Mouse (Mus musculus) midbrain, embryonic 16.5 days (tissue): Measurements from ENCODE around the gene Ppm1h. TPM values are rescaled to one million over a fixed set of nuclear protein-coding genes. Genes with fewer than 3 reads are reported as not detected.

Experiments used
- ATAC-seq: fragments of 200-750 bp; cut with Nextera tagmentation; 2 replicates; pipeline ENCODE4 v1.8.0; 2017; ENCODE audit warnings: moderate TSS enrichment
- H3K27ac ChIP-seq: fragments of 300-500 bp; sonication (generic); 2 replicates; pipeline ENCODE4 v1.5.1; 2014; ENCODE audit warnings: mild to moderate bottlenecking, low read length, mixed read lengths
- H3K27me3 ChIP-seq: fragments of 300-500 bp; sonication (generic); 2 replicates; pipeline ENCODE4 v1.6.1; 2014; ENCODE audit warnings: low read depth, low read length, mixed read lengths; ENCODE audit not compliant: control insufficient read depth, insufficient read depth
- H3K36me3 ChIP-seq: fragments of 300-500 bp; sonication (generic); 2 replicates; pipeline ENCODE4 v1.6.1; 2014; ENCODE audit warnings: mild to moderate bottlenecking, low read length, moderate library complexity, mixed read lengths; ENCODE audit not compliant: control insufficient read depth, insufficient read depth
- H3K4me1 ChIP-seq: fragments of 300-500 bp; sonication (generic); 2 replicates; pipeline ENCODE4 v1.6.1; 2014; ENCODE audit warnings: mild to moderate bottlenecking, low read length, mixed read lengths; ENCODE audit not compliant: control insufficient read depth, insufficient read depth
- H3K4me2 ChIP-seq: fragments of 300-500 bp; sonication (generic); 2 replicates; pipeline ENCODE4 v1.6.1; 2014; ENCODE audit warnings: mild to moderate bottlenecking, low read length, mixed read lengths
- H3K4me3 ChIP-seq: fragments of 300-500 bp; sonication (generic); 2 replicates; pipeline ENCODE4 v1.5.1; 2014; ENCODE audit warnings: low read depth, mild to moderate bottlenecking, low read length, moderate library complexity, mixed read lengths
- H3K9ac ChIP-seq: fragments of 300-500 bp; sonication (generic); 2 replicates; pipeline ENCODE4 v1.6.1; 2014; ENCODE audit warnings: low read depth, low read length, mixed read lengths
- H3K9me3 ChIP-seq: fragments of 300-500 bp; sonication (generic); replicated peaks from 2 replicates; pipeline ENCODE4 v1.6.1; 2014; ENCODE audit warnings: mild to moderate bottlenecking, low read length, mixed read lengths; ENCODE audit not compliant: control insufficient read depth, poor library complexity, severe bottlenecking
- WGBS: fragments of 180-500 bp; shearing (Covaris S2); extraction: QIAGEN DNeasy Blood & Tissue Kit; methylation state at CpG from one replicate; pipeline ENCODE4 v1.1.7; 2014; 5-methylcytosine and 5-hydroxymethylcytosine counted together
- polyA plus RNA-seq: library from polyadenylated mRNA; unstranded; fragments of >200 nt; fragmentation: Nextera tagmentation; extraction: Ambion mirVana; gene quantifications from 2 replicates; pipeline ENCODE4 v1.2.1, GENCODE M21; 2015

Gene Ppm1h
- polyA plus RNA-seq, 1 experiment from 2014 or later: 25.2 TPM

DNA sequence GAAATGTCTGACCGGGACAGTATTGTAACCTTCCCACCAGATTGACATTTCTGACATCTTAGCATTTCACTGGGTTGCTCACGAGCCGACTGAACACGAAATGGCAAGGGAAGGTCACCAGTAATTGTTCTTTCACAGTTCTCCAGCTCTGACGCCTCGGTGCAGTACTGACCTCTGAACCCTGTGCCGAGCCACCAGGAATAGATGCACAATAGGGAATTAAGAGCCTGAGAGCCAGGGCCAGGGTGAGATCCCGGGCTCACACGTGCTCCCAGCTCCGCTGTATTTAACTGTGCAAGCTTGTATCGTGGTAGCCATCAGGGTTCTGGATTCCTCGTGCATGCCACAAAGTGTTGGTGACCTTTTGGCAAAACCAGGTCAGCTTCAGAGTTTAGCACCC is 100.8 kb downstream of the Ppm1h start:
- no peaks in the 10 kb centered on the region for H3K9me3 ChIP-seq
- H3K4me1 ChIP-seq: no peaks in the 10 kb centered on the region
- no peak overlapping the region for H3K9ac ChIP-seq
- no peak overlapping the region for H3K27ac ChIP-seq
- no peak for ATAC-seq
- no peak overlapping the region for H3K4me3 ChIP-seq
- H3K36me3 ChIP-seq: no peaks in the 10 kb centered on the region
- 14% methylated on average over 12 of the region's 12 CpGs for WGBS
- no peak overlapping the region for H3K4me2 ChIP-seq
- no peaks in the 10 kb centered on the region for H3K27me3 ChIP-seq

GRCm38 (mm10) chr10:122782755-122783154 is 104.2 kb downstream of the Ppm1h start:
- peak; percentile 68 for ATAC-seq
- H3K4me1 ChIP-seq: no peaks in the 10 kb centered on the region
- WGBS: 28% methylated on average over 3 of the region's 4 CpGs

GRCm38 (mm10) chr10:122789648-122790170 is 111.1 kb downstream of the Ppm1h start:
- WGBS: 28% methylated on average over 12 of the region's 12 CpGs
- Histone ChIP-seq H3K4me3 (no peak overlapping the region), H3K36me3 (no peaks in the 10 kb centered on the region), H3K4me2 (no peak overlapping the region), H3K27me3 (no peaks in the 10 kb centered on the region), H3K27ac (no peak overlapping the region), H3K9me3 (no peaks in the 10 kb centered on the region), H3K9ac (no peak overlapping the region), H3K4me1 (peaks cover 7% of the 10 kb centered on the region)
- no peak for ATAC-seq

More at GRCm38 (mm10) chr10:122782755-122783154, 104.2 kb downstream of the Ppm1h start:
- Histone ChIP-seq H3K4me2 (no peak overlapping the region), H3K9me3 (no peaks in the 10 kb centered on the region), H3K27me3 (no peaks in the 10 kb centered on the region), H3K9ac (no peak overlapping the region), H3K4me3 (no peak overlapping the region), H3K36me3 (no peaks in the 10 kb centered on the region), H3K27ac (no peak overlapping the region)

DNA sequence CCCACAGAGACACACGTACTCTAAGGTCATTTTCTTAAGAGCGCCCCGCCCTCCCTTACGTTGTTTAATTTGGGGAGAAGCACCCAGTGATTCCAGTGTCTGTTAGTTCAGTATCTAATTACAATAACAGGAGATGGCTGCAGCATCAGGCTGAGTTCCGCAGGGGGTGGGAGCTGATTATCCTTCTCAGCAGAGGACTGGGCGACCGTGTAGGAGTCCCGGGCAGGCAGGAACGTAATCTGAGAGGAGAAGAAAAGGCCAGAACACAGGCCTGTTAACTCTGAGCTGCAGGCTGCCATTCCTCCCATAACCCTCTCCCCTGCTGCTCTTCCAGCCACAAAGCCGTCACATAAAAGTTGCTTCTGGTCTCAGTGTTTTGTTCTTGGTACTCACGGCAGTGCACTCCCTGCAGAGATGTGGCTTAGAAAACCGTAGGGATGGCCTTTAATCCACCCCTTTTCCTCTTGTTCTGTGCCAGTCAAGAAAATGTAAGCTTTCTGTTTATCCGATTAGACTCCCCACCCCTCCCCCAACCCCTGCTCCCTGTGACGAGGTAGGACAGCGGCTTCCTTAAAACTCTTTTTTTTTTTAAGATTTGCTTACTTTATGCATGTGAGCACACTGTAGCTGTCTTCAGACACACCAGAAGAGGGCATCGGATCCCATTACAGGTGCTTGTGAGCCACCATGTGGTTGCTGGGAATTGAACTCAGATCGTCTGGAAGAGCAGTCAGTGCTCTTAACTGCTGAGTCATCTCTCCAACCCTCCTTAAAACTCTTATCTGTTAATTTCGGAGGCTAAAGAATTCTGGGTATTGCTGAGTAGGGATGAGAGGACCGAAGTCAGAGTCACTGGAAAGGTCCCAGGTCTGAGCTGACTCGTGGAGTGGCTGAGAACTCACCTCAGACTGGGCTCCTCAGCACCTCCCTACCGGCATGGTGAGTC is 113.7 kb downstream of the Ppm1h start:
- WGBS: 2% methylated on average over 21 of the region's 21 CpGs
- Histone ChIP-seq H3K9me3 (no peaks in the 10 kb centered on the region), H3K4me3 (no peak overlapping the region), H3K27ac (no peak overlapping the region), H3K9ac (no peak overlapping the region), H3K4me2 (peak overlapping the region; percentile 34), H3K36me3 (no peaks in the 10 kb centered on the region), H3K4me1 (peaks cover 7% of the 10 kb centered on the region), H3K27me3 (no peaks in the 10 kb centered on the region)
- ATAC-seq: peak; percentile 80

- no peak overlapping the region for H3K9ac ChIP-seq
- H3K27ac ChIP-seq: no peak overlapping the region
These were observed 114.6 kb downstream of the Ppm1h start for GRCm38 (mm10) chr10:122793193-122793592.

GRCm38 (mm10) chr10:122794187-122794850 is 115.8 kb downstream of the Ppm1h start:
- no peak overlapping the region for H3K4me2 ChIP-seq
- ATAC-seq: peak; percentile 40; the same call in 1 of the 2 replicates
- H3K27me3 ChIP-seq: 0 out of 2 replicates have a peak, but pooled peaks cover 3% of the 10 kb centered on the region
- no peaks in the 10 kb centered on the region for H3K36me3 ChIP-seq
- no peak overlapping the region for H3K4me3 ChIP-seq
- no peaks in the 10 kb centered on the region for H3K9me3 ChIP-seq
- no peak overlapping the region for H3K9ac ChIP-seq
- H3K4me1 ChIP-seq: peaks cover 7% of the 10 kb centered on the region
- 30% methylated on average over 20 of the region's 20 CpGs for WGBS
- no peak overlapping the region for H3K27ac ChIP-seq

More at GRCm38 (mm10) chr10:122793193-122793592, 114.6 kb downstream of the Ppm1h start:
- H3K27me3 ChIP-seq: no peaks in the 10 kb centered on the region
- H3K4me1 ChIP-seq: peaks cover 7% of the 10 kb centered on the region
- 11% methylated on average over 11 of the region's 11 CpGs for WGBS
- H3K36me3 ChIP-seq: no peaks in the 10 kb centered on the region
- no peak for ATAC-seq
- no peak overlapping the region for H3K4me3 ChIP-seq
- H3K4me2 ChIP-seq: no peak overlapping the region
- no peaks in the 10 kb centered on the region for H3K9me3 ChIP-seq

- WGBS: 92% methylated on average over 6 of the region's 6 CpGs
- Histone ChIP-seq H3K27ac (no peak overlapping the region), H3K9me3 (no peaks in the 10 kb centered on the region), H3K4me1 (no peaks in the 10 kb centered on the region), H3K27me3 (0 out of 2 replicates have a peak, but pooled peaks cover 3% of the 10 kb centered on the region), H3K9ac (no peak overlapping the region), H3K36me3 (no peaks in the 10 kb centered on the region), H3K4me2 (no peak overlapping the region), H3K4me3 (no peak overlapping the region)
- ATAC-seq: no peak
These were observed 119.4 kb downstream of the Ppm1h start for GRCm38 (mm10) chr10:122797955-122798354.

GRCm38 (mm10) chr10:122800003-122800731 is 121.6 kb downstream of the Ppm1h start:
- no peak for ATAC-seq

More at GRCm38 (mm10) chr10:122800003-122800731, 121.6 kb downstream of the Ppm1h start:
- Histone ChIP-seq H3K4me1 (no peaks in the 10 kb centered on the region), H3K4me3 (no peak overlapping the region), H3K4me2 (no peak overlapping the region), H3K27ac (no peak overlapping the region), H3K9me3 (no peaks in the 10 kb centered on the region), H3K36me3 (no peaks in the 10 kb centered on the region), H3K9ac (no peak overlapping the region), H3K27me3 (0 out of 2 replicates have a peak, but pooled peaks cover 3% of the 10 kb centered on the region)
- WGBS: 89% methylated on average over 19 of the region's 19 CpGs
